Mouse (Mus musculus): ENCODE measurements around the gene Gm49337.

GRCm38 (mm10) chr4:116219056-116219455, 45.9 kb downstream of the Gm49337 start:
- no peak for TF ChIP-seq POLR2A (IDR thresholded peaks at IDR 0.05; ENCODE audit: borderline replicate concordance, control insufficient read depth, low read depth, low read length)
- no peak for TF ChIP-seq CTCF (IDR thresholded peaks at IDR 0.05; ENCODE audit: control insufficient read depth, insufficient read depth, low read length)

Measured in bone marrow, adult 2 months (tissue).